Mouse (Mus musculus) liver, embryonic 14.5 days (tissue): Measurements from ENCODE around the gene Stxbp1. TPM values are rescaled to one million over a fixed set of nuclear protein-coding genes. Genes with fewer than 3 reads are reported as not detected.

ENCODE experiments used
- ATAC-seq: fragments of 200-750 bp; cut with Nextera tagmentation; 2 replicates; pipeline ENCODE4 v1.8.0; 2017; ENCODE audit warnings: moderate number of reproducible peaks, mild to moderate bottlenecking, moderate library complexity; ENCODE audit not compliant: insufficient read depth
- DNase-seq, 3 experiments: peaks; one replicate each; pipeline ENCODE4 v3.0.0-alpha.2; 2012 to 2013; ENCODE audit warnings: low read depth in 3 of 3, low spot score in 3 of 3
- H3K27ac ChIP-seq: fragments of 300-500 bp; sonication (generic); 2 replicates; pipeline ENCODE4 v1.5.1; 2014; ENCODE audit warnings: moderate library complexity, mild to moderate bottlenecking, control low read depth, inconsistent platforms
- H3K27me3 ChIP-seq: fragments of 300-500 bp; sonication (generic); 2 replicates; pipeline ENCODE4 v1.6.1; 2014; ENCODE audit warnings: mild to moderate bottlenecking, low read length, moderate library complexity; ENCODE audit not compliant: control insufficient read depth, insufficient read depth
- H3K36me3 ChIP-seq: fragments of 300-500 bp; sonication (generic); replicated peaks from 2 replicates; pipeline ENCODE4 v1.6.1; 2014; ENCODE audit warnings: low read depth; ENCODE audit not compliant: control insufficient read depth, insufficient read depth
- H3K4me1 ChIP-seq, 2 experiments: fragments of 200-500 bp in 1 of 2; fragments of 300-500 bp in 1 of 2; sonication (generic) in 1 of 2; replicated peaks; 2 replicates each; pipeline ENCODE4 v1.6.1; 2012 to 2014; ENCODE audit warnings: antibody characterized with exemption in 1 of 2, inconsistent platforms in 1 of 2, low read length in 1 of 2; ENCODE audit not compliant: control insufficient read depth in 2 of 2, insufficient read depth in 2 of 2
- H3K4me2 ChIP-seq: fragments of 300-500 bp; sonication (generic); 2 replicates; pipeline ENCODE4 v1.6.1; 2014; ENCODE audit warnings: low read depth, mild to moderate bottlenecking, control low read depth, moderate library complexity
- H3K4me3 ChIP-seq, 2 experiments: fragments of 200-500 bp in 1 of 2; fragments of 300-500 bp in 1 of 2; sonication (generic) in 1 of 2; 2 replicates each; pipeline ENCODE4 v1.5.1; 2012 to 2014; ENCODE audit warnings: low read depth in 2 of 2, low read length in 2 of 2, mild to moderate bottlenecking in 2 of 2, control low read depth in 1 of 2, inconsistent platforms in 1 of 2, moderate library complexity in 1 of 2; ENCODE audit not compliant: insufficient read depth in 1 of 2
- H3K9ac ChIP-seq: fragments of 300-500 bp; sonication (generic); replicated peaks from 2 replicates; pipeline ENCODE4 v1.6.1; 2014; ENCODE audit warnings: mild to moderate bottlenecking, control low read depth, moderate library complexity
- H3K9me3 ChIP-seq: fragments of 300-500 bp; sonication (generic); 2 replicates; pipeline ENCODE4 v1.6.1; 2016; ENCODE audit warnings: low read length, mixed read lengths; ENCODE audit not compliant: control insufficient read depth
- CTCF ChIP-seq: IDR thresholded peaks from 2 replicates; pipeline ENCODE4 v1.5.1; 2016; ENCODE audit warnings: antibody characterized with exemption, low read depth, control low read depth
- EP300 ChIP-seq: IDR thresholded peaks from 2 replicates; pipeline ENCODE4 v1.6.1; 2016; ENCODE audit warnings: antibody characterized with exemption, low read depth
- WGBS: fragments of 180-500 bp; shearing (Covaris S2); extraction: QIAGEN DNeasy Blood & Tissue Kit; methylation state at CpG from one replicate; pipeline ENCODE4 v1.1.7; 2014; ENCODE audit not compliant: insufficient replicate concordance; 5-methylcytosine and 5-hydroxymethylcytosine counted together
- polyA plus RNA-seq, 2 experiments: library from polyadenylated mRNA; depleted of rRNA in 1 of 2; stranded (reverse) in 1 of 2; unstranded in 1 of 2; fragments of >200 nt; fragmentation: Nextera tagmentation in 1 of 2; extraction: Ambion mirVana in 1 of 2; gene quantifications; 2 replicates each; pipeline versions ENCODE4 v1.2.1 to v1.2.3; 2012 to 2014

Stxbp1 gene
- polyA plus RNA-seq, 2 experiments, result 2.1 to 2.6 TPM

- H3K4me3 ChIP-seq, result no peak overlapping the region
- TF ChIP-seq CTCF (peak; percentile 46; the same call in 1 of the 2 replicates), EP300 (no peak)
- no peak overlapping the region for H3K4me2 ChIP-seq
- ATAC-seq, result no peak
- no peak overlapping the region for H3K27ac ChIP-seq
- 8% methylated on average over 20 of the region's 20 CpGs for WGBS
- H3K27me3 ChIP-seq, result peaks cover 5% of the 10 kb centered on the region
- no peaks in the 10 kb centered on the region for H3K9me3 ChIP-seq
- DNase-seq, result no peak
- no peaks in the 10 kb centered on the region for H3K36me3 ChIP-seq
- H3K9ac ChIP-seq, result no peak overlapping the region
- H3K4me1 ChIP-seq, result no peaks in the 10 kb centered on the region; a peak in 1 of 4 replicates
Observed at GRCm38 (mm10) chr2:32852156-32852555, 5.1 kb upstream of the Stxbp1 start.

- Histone ChIP-seq H3K36me3 (no peaks in the 10 kb centered on the region), H3K27ac (no peak overlapping the region), H3K9me3 (no peaks in the 10 kb centered on the region), H3K4me2 (peak overlapping the region; percentile 88), H3K4me3 (peak overlapping the region; percentile 51 to 59), H3K4me1 (no peaks in the 10 kb centered on the region; a peak in 2 of 4 replicates), H3K27me3 (peaks cover 5% of the 10 kb centered on the region), H3K9ac (0 out of 2 replicates have a peak overlapping the region, but pooled peaks have one; percentile 24)
- DNase-seq (no peak), ATAC-seq (peak; percentile 36)
- 47% methylated on average over 6 of the region's 6 CpGs for WGBS
- TF ChIP-seq CTCF, result no peak
Observed at GRCm38 (mm10) chr2:32847468-32847821, 400 bp upstream of the Stxbp1 start.

GRCm38 (mm10) chr2:32846101-32846804, 792 bp downstream of the Stxbp1 start:
- Histone ChIP-seq H3K4me3 (peak overlapping the region; percentile 59 to 78), H3K36me3 (no peaks in the 10 kb centered on the region), H3K4me1 (no peaks in the 10 kb centered on the region; a peak in 2 of 4 replicates), H3K9me3 (no peaks in the 10 kb centered on the region), H3K9ac (peak overlapping the region; percentile 52; the same call in 1 of the 2 replicates), H3K27me3 (no peaks in the 10 kb centered on the region; the same call in 1 of the 2 replicates), H3K4me2 (peak overlapping the region; percentile 88), H3K27ac (no peak overlapping the region)
- under 1% methylated on average over 33 of the region's 33 CpGs for WGBS
- no peak for DNase-seq
- no peak for TF ChIP-seq EP300
- no peak for TF ChIP-seq CTCF
- no peak; the same call in 1 of the 2 replicates for ATAC-seq

GRCm38 (mm10) chr2:32845572-32846100, 1.4 kb downstream of the Stxbp1 start:
- TF ChIP-seq CTCF (no peak), EP300 (no peak)
- no peak overlapping the region for H3K27ac ChIP-seq
- WGBS, result 4% methylated on average over 12 of the region's 12 CpGs
- H3K4me3 ChIP-seq, result peak overlapping the region; percentile 59 to 78
- no peaks in the 10 kb centered on the region; the same call in 1 of the 2 replicates for H3K27me3 ChIP-seq
- peak overlapping the region; percentile 52 for H3K9ac ChIP-seq
- H3K4me1 ChIP-seq, result no peaks in the 10 kb centered on the region; a peak in 2 of 4 replicates
- H3K4me2 ChIP-seq, result peak overlapping the region; percentile 88
- ATAC-seq, result no peak
- no peaks in the 10 kb centered on the region for H3K9me3 ChIP-seq
- no peaks in the 10 kb centered on the region for H3K36me3 ChIP-seq
- DNase-seq, result no peak

- DNase-seq, result no peak
Observed at GRCm38 (mm10) chr2:32842558-32842957, 4.5 kb downstream of the Stxbp1 start.

More at GRCm38 (mm10) chr2:32842558-32842957, 4.5 kb downstream of the Stxbp1 start:
- H3K4me1 ChIP-seq, result no peaks in the 10 kb centered on the region; a peak in 2 of 4 replicates
- WGBS, result 26% methylated on average over 4 of the region's 4 CpGs
- H3K27ac ChIP-seq, result no peak overlapping the region
- no peaks in the 10 kb centered on the region for H3K9me3 ChIP-seq
- H3K27me3 ChIP-seq, result no peaks in the 10 kb centered on the region; the same call in 1 of the 2 replicates
- no peak overlapping the region for H3K4me2 ChIP-seq
- H3K9ac ChIP-seq, result no peak overlapping the region
- peak; percentile 60 for TF ChIP-seq CTCF
- no peak for TF ChIP-seq EP300
- H3K4me3 ChIP-seq, result no peak overlapping the region
- no peak for ATAC-seq
- no peaks in the 10 kb centered on the region for H3K36me3 ChIP-seq
